Mouse (Mus musculus): ENCODE results near the gene Islr2. TPM values are rescaled to one million over a fixed set of nuclear protein-coding genes. Genes with fewer than 3 reads are reported as not detected.

Islr2 gene
- polyA plus RNA-seq, 1 experiment = 0.90 TPM

- TF ChIP-seq CTCF (IDR thresholded peaks at IDR 0.05; ENCODE audit: insufficient read depth, low read length) (no peak), POLR2A (IDR thresholded peaks at IDR 0.05; ENCODE audit: borderline replicate concordance, extremely low read depth, low read depth, low read length) (no peak)
- H3K4me1 ChIP-seq (ENCODE audit: control insufficient read depth, insufficient read depth, low read length) = peaks cover 2% of the 10 kb centered on the region; the same call in 1 of the 2 replicates
- DNase-seq = no peak
- no peak overlapping the region for H3K4me3 ChIP-seq (replicated peaks; ENCODE audit: extremely low read depth, low read depth, low read length)
- 5% methylated on average over 38 of the region's 38 CpGs for WGBS
Measured at GRCm38 (mm10) chr9:58198801-58199371, 5.2 kb downstream of the Islr2 start.

DNA sequence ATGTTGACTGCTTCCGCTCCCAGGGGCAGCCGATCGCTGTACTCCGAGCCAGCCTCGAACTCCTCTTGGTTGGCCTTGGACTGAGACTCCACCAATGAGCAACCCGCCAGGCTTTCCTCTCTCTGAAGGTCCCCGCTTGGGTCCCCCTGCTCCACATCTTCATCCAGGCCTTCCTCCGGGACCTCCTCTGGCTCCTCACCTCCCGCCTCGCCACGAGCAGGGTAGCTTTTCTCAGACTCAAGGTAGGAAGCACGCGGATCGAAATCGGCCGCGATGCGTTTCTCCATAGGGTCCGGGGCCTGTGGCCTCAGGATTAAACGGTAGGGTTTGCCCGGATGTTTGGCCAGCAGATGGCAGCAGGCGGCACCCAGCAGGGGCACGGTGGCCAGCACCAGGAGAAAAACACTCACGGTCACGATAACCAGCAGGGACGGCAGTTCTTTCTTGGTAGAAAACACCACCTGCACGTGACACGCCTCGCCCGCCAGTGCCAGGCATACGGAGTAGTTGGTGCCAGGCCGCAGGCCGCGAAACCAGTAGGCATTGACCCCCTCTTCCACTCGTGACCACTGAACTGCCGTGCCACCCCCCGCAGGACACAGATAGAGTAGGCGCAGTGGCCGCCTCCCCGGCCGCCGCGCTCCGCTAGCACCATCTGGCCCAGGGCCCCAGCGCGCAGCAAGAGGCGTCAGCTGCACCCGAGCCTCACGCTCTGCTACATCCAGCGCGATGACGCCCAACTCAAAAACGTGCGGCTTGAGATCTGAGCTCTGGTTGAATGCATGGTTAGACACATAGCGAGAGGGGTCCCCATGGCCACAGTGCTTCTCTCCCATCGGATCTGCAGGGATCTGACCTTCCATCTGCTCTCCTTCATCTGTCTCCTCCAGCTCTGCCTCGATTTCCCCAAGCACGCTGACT is 6.1 kb downstream of the Islr2 start:
- no peaks in the 10 kb centered on the region; the same call in 1 of the 2 replicates for H3K4me1 ChIP-seq (ENCODE audit: control insufficient read depth, insufficient read depth, low read length)
- WGBS = 2% methylated on average over 58 of the region's 58 CpGs
- peak; percentile 47 for DNase-seq
- TF ChIP-seq POLR2A (IDR thresholded peaks at IDR 0.05; ENCODE audit: borderline replicate concordance, extremely low read depth, low read depth, low read length) (no peak), CTCF (IDR thresholded peaks at IDR 0.05; ENCODE audit: insufficient read depth, low read length) (peak; percentile 46)
- no peak overlapping the region for H3K4me3 ChIP-seq (replicated peaks; ENCODE audit: extremely low read depth, low read depth, low read length)

DNA sequence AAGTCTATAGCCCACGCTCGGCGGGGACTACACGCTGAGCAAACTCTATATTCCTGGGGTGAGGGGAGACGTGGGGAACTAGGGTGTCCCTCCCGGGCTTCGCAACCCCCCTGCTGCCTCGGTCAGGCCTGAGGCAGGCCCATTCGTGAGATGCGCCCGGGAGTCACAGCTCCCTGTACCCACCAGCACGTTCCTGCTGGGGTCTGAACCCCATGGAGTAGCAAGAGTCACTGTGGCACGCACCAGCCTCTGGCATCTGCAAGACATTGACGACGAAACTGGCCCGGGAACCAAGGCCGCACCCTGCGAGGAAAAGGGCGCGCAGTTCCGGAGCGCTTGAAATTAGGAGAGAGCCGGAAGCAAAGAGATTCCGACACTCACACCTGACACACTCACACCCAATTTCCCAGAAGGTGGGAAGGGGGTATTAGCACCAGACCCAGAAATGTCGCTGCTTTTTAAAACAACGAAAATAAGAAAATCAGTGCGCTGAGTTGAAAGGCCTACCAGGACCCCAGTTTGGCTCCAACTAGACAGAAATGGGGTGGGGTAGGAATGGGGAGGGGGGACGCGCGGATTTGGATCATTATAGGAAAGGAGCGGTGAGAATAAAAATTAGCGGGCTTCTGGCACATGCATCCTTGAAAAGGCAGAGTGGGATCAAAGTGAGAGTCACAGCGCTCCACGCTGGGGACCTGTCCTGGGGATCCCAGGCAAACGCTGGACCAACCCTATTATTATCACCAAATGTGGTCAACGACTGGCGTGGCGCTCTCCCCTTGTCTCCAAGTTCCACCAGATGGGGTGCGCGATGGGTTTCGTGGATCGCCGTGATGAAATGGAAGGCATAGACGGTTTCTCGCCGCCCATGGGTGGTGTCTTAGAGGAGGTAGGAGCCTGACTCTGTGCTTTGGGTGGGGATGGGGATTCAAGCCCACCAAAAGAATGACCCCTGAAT is 7.2 kb downstream of the Islr2 start:
- no peaks in the 10 kb centered on the region; the same call in 1 of the 2 replicates for H3K4me1 ChIP-seq (ENCODE audit: control insufficient read depth, insufficient read depth, low read length)
- no peak for DNase-seq
- H3K4me3 ChIP-seq (replicated peaks; ENCODE audit: extremely low read depth, low read depth, low read length) = no peak overlapping the region
- 9% methylated on average over 46 of the region's 46 CpGs for WGBS
- TF ChIP-seq CTCF (IDR thresholded peaks at IDR 0.05; ENCODE audit: insufficient read depth, low read length) = no peak
- TF ChIP-seq POLR2A (IDR thresholded peaks at IDR 0.05; ENCODE audit: borderline replicate concordance, extremely low read depth, low read depth, low read length) = no peak

GRCm38 (mm10) chr9:58196141-58196540 is 8.0 kb downstream of the Islr2 start:
- WGBS = 6% methylated on average over 14 of the region's 14 CpGs
- DNase-seq = no peak
- Histone ChIP-seq H3K4me3 (replicated peaks; ENCODE audit: extremely low read depth, low read depth, low read length) (no peak overlapping the region), H3K4me1 (ENCODE audit: control insufficient read depth, insufficient read depth, low read length) (no peaks in the 10 kb centered on the region; the same call in 1 of the 2 replicates)
- TF ChIP-seq CTCF (IDR thresholded peaks at IDR 0.05; ENCODE audit: insufficient read depth, low read length) (no peak), POLR2A (IDR thresholded peaks at IDR 0.05; ENCODE audit: borderline replicate concordance, extremely low read depth, low read depth, low read length) (no peak)

DNA sequence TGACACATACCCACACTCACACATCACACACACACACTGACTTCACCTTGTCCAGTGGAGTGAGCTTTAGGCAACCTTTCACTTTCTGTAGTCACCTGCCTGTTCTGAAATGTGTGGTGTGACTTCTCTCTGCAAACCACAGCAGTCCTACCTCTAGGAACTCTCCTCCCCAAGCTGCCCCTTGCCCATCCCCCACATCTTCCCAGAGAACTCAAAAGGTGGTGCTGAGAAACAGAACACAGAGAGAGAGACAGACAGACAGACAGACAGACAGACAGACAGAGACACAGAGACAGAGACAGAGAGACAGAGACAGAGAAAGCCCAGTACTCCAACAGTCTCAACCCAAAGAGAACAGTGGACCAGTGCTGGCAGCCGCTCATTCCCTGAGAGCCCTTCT is 8.4 kb downstream of the Islr2 start:
- DNase-seq = no peak
- 44% methylated on average over 1 of the region's 1 CpGs for WGBS

DNA sequence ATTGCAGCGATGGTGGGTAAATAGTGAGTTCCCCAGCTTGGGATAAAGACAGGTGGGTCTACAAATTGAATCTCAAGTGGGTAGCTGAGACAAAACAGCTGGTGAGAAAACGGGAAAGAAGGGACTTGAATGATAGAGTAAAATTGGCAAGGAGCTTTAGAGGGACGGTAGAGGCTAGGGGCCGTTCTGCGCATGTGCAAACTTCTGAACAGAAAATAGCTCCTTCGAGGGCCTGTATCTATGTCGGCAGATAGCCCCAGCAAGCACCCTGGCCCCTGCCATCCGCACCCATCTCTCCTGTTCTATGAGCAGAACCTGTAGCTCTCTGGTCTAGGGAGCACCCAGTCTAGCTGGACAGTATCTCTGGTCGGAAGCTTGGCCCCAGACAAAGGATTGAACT is 9.9 kb downstream of the Islr2 start:
- no peak overlapping the region for H3K4me3 ChIP-seq (replicated peaks; ENCODE audit: extremely low read depth, low read depth, low read length)
- 71% methylated on average over 9 of the region's 9 CpGs for WGBS
- H3K4me1 ChIP-seq (ENCODE audit: control insufficient read depth, insufficient read depth, low read length) = no peaks in the 10 kb centered on the region; the same call in 1 of the 2 replicates
- TF ChIP-seq POLR2A (IDR thresholded peaks at IDR 0.05; ENCODE audit: borderline replicate concordance, extremely low read depth, low read depth, low read length) = no peak
- no peak for TF ChIP-seq CTCF (IDR thresholded peaks at IDR 0.05; ENCODE audit: insufficient read depth, low read length)
- DNase-seq = no peak

More for the DNA sequence above, 8.4 kb downstream of the Islr2 start:
- TF ChIP-seq POLR2A (IDR thresholded peaks at IDR 0.05; ENCODE audit: borderline replicate concordance, extremely low read depth, low read depth, low read length) = no peak
- no peak for TF ChIP-seq CTCF (IDR thresholded peaks at IDR 0.05; ENCODE audit: insufficient read depth, low read length)
- H3K4me3 ChIP-seq (replicated peaks; ENCODE audit: extremely low read depth, low read depth, low read length) = no peak overlapping the region
- no peaks in the 10 kb centered on the region; the same call in 1 of the 2 replicates for H3K4me1 ChIP-seq (ENCODE audit: control insufficient read depth, insufficient read depth, low read length)

DNA sequence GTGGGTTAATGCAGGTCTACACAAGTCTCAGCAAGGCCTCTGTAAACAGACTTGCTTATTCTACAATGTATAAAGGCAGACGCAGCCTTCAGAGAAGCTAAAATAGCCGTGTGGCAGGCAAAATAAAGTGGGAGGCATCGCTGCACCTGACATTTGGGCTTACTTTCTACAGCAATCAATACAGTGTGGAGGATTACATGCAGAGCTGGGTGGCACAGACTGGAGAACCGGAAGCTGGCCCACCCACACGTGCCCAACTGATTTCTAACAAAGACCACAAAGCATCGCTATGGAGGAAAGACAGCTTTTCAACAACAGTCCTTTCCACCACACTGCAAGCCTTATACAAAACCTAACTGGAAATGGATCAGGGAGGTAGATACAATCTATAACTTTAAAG is 19.7 kb downstream of the Islr2 start:
- H3K4me1 ChIP-seq (ENCODE audit: control insufficient read depth, insufficient read depth, low read length) = no peaks in the 10 kb centered on the region
- H3K4me3 ChIP-seq (replicated peaks; ENCODE audit: extremely low read depth, low read depth, low read length) = no peak overlapping the region
- WGBS = 70% methylated on average over 6 of the region's 6 CpGs
- no peak for TF ChIP-seq POLR2A (IDR thresholded peaks at IDR 0.05; ENCODE audit: borderline replicate concordance, extremely low read depth, low read depth, low read length)
- TF ChIP-seq CTCF (IDR thresholded peaks at IDR 0.05; ENCODE audit: insufficient read depth, low read length) = no peak
- no peak for DNase-seq

GRCm38 (mm10) chr9:58179390-58179789 is 24.7 kb downstream of the Islr2 start:
- no peaks in the 10 kb centered on the region for H3K4me1 ChIP-seq (ENCODE audit: control insufficient read depth, insufficient read depth, low read length)
- TF ChIP-seq CTCF (IDR thresholded peaks at IDR 0.05; ENCODE audit: insufficient read depth, low read length) (no peak), POLR2A (IDR thresholded peaks at IDR 0.05; ENCODE audit: borderline replicate concordance, extremely low read depth, low read depth, low read length) (no peak)
- 90% methylated on average over 2 of the region's 2 CpGs for WGBS
- no peak for DNase-seq
- H3K4me3 ChIP-seq (replicated peaks; ENCODE audit: extremely low read depth, low read depth, low read length) = no peak overlapping the region

DNA sequence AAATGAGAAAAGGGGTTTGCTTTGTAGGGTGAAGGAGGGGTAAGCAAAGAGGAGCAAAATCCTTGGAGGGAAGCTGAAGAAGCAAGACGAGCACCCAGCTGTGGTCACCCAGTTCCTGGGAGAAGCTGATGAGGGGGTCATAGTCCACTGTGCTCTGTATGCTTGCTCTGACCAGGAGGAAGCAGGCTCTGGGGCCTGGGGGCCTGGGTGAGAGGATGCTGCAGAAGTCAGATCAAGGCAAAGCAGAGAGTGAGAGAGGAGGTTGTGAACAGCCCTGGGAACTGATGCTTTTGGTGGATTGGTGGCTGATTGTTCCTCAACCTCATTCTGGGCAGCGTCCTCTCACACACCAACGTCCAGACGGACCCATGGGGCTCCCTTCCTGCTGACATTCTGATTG is 27.0 kb downstream of the Islr2 start:
- Histone ChIP-seq H3K4me3 (replicated peaks; ENCODE audit: extremely low read depth, low read depth, low read length) (no peak overlapping the region), H3K4me1 (ENCODE audit: control insufficient read depth, insufficient read depth, low read length) (no peaks in the 10 kb centered on the region)
- no peak for DNase-seq
- WGBS = 82% methylated on average over 4 of the region's 4 CpGs
- TF ChIP-seq POLR2A (IDR thresholded peaks at IDR 0.05; ENCODE audit: borderline replicate concordance, extremely low read depth, low read depth, low read length) (no peak), CTCF (IDR thresholded peaks at IDR 0.05; ENCODE audit: insufficient read depth, low read length) (no peak)

All from lung, adult 2 months (tissue).